Mouse (Mus musculus): Measurements from ENCODE around the gene Pced1b. TPM values are rescaled to one million over a fixed set of nuclear protein-coding genes. Genes with fewer than 3 reads are reported as not detected.

Pced1b gene
- polyA plus RNA-seq, 2 experiments from 2014 or later, result 55.6 to 62.1 TPM

GRCm38 (mm10) chr15:97287436-97288143 lies 40.7 kb downstream of the Pced1b start:
- no peak for ATAC-seq

- no peak for ATAC-seq
Observed at GRCm38 (mm10) chr15:97288690-97289089, 41.8 kb downstream of the Pced1b start.

DNA sequence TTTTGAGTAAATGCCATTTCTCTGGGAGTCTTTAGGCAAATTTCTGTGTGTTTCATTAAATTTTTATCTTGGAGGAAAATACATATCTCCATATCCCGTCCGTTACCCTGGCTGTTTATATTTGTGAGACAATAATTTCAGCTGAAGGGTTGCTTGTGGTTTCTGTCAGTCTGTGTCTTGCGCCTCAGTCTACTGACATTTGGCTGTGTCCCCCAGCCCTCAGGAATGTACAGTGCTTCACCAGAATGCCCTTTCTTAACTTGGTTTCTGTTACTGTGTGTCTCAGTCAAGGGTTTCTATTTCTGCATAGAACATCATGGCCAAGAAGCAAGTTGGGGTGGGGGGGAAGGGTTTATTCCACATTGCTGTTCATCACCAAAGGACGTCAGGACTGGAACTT lies 42.3 kb downstream of the Pced1b start:
- no peak for ATAC-seq

- no peak for ATAC-seq
Observed at GRCm38 (mm10) chr15:97290351-97290750, 43.4 kb downstream of the Pced1b start.

- ATAC-seq, result no peak
Observed at GRCm38 (mm10) chr15:97291291-97292050, 44.6 kb downstream of the Pced1b start.

DNA sequence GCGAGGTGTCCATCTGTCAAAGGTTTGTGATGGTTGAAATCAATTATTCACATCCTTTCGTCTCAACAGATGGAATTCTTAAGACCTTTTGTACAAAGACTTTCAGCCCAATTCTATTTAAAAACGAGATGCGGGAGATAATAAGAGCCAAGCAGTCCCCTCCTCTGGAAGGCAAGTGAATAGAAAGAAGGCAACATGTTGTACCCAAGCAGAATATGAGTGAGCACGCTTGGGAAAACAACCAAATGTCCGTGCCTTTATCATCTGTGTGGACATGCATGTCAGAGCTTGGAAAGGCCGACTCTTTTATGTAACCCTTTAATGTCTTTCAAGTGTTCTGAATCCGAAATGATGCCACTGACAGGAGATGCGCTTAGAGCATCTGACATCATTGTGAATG lies 61.0 kb downstream of the Pced1b start:
- ATAC-seq, result no peak

- no peak for ATAC-seq
Observed at GRCm38 (mm10) chr15:97309533-97309932, 62.6 kb downstream of the Pced1b start.

DNA sequence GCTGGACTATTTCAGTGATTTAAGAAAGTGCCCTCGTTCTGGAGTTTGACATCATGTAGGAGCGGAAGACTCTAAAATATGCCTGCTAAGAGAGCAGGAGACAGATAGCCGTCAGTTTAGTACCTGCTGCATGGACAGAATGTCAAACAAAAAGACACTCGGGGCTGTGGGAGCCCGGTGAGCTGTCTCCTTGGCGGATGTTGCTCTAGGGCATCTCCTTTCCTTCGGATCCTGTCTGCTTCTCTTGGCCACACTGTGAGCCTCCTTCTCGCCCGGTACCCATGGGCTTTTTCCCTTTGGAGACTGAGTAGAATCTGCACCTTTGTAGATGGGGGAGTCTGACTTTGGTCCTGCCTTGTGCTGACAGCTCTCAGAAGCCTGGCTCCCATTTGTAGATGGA lies 63.3 kb downstream of the Pced1b start:
- no peak for ATAC-seq

DNA sequence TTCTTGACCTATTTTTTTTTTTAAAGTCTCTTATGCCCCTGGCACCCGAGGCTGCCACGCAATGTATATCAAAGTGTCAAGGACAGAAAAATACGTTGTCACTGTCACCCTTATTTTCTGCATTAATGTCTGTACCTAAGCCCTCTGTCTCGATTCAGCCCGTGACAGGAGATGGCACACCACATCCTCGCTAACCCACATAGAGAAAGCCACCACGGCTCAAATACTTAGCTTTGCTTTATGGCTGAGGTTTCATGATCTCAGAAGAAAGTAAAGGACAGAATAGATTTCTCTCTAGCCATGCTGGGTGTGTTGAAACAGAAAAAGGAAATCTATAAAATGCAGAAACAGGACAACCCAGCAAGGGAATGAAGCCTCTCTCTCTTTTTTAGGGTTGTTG lies 64.3 kb downstream of the Pced1b start:
- no peak for ATAC-seq

GRCm38 (mm10) chr15:97311937-97312336 lies 65.0 kb downstream of the Pced1b start:
- ATAC-seq, result no peak

- ATAC-seq, result no peak
Observed at GRCm38 (mm10) chr15:97314720-97315421, 68.0 kb downstream of the Pced1b start.

DNA sequence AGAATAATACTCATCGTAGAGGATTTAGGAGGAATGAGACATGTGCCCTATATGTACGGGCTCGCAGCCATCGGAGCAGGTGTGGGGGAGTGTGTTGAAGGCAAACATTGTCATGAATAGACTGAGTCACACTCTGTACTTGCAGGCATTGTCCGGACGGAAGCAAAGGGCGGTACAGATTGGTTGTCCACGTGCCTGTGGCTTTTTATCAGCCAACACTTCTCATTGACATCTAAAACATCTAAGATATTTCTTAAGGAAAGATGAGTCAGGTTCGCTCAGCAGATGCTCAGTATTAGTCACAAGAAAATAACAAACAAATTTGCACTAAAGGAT lies 68.5 kb downstream of the Pced1b start:
- no peak for ATAC-seq

- ATAC-seq, result no peak
Observed at GRCm38 (mm10) chr15:97318365-97319001, 71.6 kb downstream of the Pced1b start.

DNA sequence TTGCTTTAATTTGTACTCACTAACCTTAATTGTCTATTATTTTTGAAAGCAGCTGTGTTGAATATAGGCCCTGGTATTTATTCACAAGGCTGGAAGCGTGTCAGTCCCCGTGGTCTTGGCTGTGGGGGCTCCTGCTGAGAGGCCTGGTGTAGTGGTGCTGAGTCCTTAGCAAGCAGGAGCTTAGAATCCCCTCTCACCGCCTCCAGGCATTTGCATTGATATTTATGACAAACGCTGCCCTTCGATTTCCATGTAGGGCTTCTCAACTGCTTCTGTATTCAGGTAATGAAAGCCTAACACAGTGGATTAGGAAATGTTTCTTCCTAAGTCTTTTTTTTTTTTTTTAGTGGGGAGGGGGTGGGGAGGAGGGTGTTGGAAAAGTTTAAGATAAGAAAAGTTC lies 75.9 kb downstream of the Pced1b start:
- ATAC-seq, result no peak

DNA sequence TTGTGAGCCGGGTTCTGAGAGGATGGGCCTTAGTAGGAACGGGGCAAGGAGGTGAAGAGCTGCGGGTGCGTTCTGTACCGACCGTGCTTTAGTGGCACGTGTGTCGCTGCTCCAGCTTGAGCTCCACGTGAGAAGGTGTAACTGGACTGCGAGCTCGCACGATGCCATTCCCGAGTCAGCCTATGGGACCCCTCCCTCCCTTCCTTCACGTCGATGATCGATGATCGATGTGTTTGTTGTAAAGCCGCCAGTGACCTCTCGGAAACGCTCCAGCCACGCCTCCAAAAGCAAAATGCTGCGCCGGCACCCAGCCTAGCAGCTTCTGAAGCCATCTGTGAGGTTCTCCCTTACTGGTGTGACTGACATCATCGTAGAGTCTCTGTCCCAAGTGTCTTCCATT lies 76.6 kb downstream of the Pced1b start:
- no peak for ATAC-seq

DNA sequence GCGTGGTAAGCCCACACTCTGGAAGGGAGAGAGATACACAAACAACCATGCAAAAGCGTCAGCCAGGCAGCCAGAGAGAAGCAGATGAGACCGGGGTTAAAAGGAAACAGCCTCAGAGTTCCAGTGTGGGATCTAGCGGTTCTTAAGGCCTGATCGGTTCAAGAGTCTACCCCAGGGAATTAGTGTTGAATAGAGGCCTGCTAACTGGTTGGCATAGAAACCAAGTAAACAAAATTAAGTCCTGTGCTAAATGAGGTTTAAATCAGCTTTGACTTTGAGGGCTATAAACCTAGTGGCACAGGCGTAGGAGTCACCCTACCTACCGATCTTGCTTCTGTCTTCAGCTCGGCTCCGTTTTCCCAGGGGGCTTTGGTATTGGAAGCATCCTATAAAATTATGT lies 77.4 kb downstream of the Pced1b start:
- ATAC-seq, result no peak

DNA sequence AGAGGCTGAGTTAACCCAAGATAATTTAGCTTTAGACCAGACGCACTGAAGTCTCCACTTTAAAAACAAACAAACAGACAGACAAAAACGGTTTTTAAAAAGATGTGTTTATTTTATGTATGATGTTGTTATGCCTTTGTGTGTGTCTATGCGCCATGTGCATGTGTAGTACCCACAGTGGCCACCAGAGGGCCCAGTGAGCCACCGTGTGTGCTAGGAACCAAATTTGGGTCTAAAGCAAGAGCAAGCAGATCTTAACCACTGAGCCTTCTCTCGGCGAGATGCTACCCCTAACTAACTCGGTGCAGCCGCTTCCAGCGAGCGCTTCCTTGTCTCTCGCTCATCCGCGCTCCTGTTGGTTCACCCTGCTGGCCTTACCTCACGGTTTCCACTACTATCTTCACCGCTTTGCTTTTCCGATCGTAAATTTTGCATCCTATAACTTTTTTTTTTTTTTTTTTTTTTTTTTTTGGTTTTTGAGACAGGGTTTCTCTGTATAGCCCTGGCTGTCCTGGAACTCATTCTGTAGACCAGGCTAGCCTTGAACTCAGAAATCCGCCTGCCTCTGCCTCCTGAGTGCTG lies 80.7 kb downstream of the Pced1b start:
- ATAC-seq, result peak; percentile 54

DNA sequence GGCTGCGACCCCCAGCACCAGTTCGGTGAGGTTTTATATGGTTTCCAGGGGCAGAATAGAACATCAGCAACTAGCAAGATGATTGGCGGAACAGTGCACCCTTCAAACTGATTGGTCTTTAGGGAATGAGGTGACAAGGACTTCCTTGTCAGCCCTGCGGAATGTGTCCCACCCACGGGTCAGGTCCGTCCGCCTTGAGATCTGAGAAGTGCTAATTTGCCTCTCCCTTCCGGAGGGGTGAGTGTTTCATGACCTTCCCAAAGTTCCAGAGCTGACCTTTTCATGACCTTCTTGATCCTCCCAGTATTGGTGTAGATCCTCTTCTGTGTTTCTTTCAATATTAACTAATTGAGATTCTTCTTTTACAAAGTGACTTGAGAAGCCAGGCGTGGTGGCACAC lies 85.7 kb downstream of the Pced1b start:
- ATAC-seq, result no peak

DNA sequence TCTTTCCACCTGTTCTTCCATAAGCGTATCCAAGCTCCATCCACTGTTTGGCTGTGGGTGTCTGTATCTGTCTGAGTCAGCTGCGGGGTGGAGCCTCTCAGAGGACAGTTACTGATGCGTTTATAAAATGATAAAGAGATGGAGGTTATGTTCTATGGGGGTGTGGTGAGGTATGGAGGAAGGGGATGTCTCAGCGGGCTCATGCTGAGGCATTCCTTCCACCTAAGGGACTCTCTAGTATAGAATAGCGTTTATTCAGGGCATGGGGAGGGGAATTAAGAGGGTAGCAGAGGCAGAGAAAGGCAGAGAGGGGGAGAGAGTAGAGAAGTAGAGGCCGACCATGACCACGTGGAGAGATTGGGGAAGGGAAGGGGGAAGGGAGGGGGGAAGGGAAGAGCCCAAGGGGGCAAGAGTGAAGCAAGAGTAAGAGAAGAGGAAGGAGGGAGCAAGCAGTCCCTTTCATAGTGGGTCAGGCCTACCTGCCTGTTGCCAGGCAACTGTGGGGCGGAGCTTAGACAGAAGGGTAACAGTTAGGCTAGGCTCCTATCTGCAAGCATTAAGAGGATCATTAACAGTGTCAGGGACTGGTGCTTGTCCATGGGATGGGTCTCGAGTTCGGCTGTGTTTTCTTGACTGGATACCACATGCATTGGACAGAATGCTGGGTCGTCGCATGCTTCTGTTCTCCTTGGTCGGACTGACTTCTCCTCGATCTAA lies 90.9 kb downstream of the Pced1b start:
- no peak for ATAC-seq

DNA sequence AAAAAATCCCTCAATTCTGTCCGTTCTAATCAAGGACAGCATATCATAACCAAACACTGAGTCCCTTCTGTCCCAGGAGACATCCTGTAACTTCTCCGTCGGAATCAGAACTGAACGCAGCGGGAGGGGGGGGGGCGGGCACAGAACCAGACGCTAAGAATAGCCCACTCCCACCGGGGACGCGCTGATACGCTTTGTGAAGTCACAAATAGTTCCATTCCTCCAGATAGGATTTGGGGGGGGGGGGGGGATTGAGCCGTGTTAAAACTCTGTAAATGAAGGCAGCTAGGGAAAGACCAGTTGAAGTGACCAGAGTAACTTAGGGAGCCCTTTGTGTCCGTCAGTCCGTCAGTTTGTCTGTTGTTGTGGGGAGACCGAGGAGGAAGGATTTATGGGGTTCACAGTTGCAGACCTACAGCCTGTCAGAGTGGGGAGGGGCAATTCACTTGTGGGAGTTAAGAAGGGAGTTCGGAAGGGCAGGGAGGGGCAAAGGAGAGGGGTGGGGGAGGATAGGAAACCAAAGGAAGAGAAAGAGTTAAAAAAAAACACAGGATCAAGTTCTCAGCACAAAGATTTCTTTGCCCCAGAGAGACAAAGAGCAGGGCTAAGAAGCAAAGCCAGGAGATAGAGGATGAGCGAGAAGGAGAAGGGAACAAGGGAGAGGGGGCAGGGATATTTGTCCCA lies 91.6 kb downstream of the Pced1b start:
- ATAC-seq, result no peak

DNA sequence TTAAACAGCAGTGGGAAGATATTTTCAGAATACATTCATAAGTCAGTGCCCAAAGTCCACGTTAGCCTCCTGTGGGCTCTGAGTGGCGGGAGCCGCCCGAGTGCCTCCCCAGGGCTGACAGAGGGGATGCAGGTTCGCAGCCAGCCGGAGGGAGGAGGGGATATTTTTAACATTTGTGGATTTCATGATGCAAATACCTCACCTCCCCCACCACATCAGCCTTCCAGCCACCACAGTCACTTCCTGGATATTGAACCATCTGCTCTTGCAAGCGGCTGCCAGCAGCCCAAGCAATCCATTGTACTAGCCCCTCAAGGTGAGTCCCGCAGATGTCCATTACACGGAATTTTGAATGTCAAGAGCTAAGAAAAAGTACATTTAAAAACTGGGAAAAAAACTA lies 95.4 kb downstream of the Pced1b start:
- ATAC-seq, result peak; percentile 25

GRCm38 (mm10) chr15:97342945-97343344 lies 96.0 kb downstream of the Pced1b start:
- ATAC-seq, result peak; percentile 76
